Comparison of ENCODE assay signal across 11 mouse cellular contexts in genomic region chr2:157800746-157801501, GRCm38 (mm10).
DNase-seq lines count a peak whose midpoint lies in the region; ATAC-seq and TF ChIP-seq lines count a peak whose summit lies in the region.
"Had no signal": no experiment of that assay in that cellular context is flagged by ENCODE, and none has a peak within 500 bp of the region (broad histone marks: within the 10 kb centered on the region; RNA-seq: fewer than 3 reads in every experiment).

No protein-coding gene starts in this region.

- peaks cover 25% of the 10 kb centered on the region for H3K4me1 ChIP-seq in kidney, embryonic 14.5 days (ENCODE audit: control insufficient read depth, insufficient read depth, low read length)
- peaks cover 15% of the 10 kb centered on the region; the same call in 1 of the 2 replicates for H3K4me1 ChIP-seq in embryonic facial prominence, embryonic 14.5 days (ENCODE audit: control insufficient read depth, insufficient read depth, low read length)
- H3K4me1 ChIP-seq in hindbrain, postnatal 0 days (ENCODE audit: insufficient read depth, low read length): peaks cover 32% of the 10 kb centered on the region
- peaks cover 27% of the 10 kb centered on the region for H3K4me1 ChIP-seq in neural tube, embryonic 11.5 days (ENCODE audit: control insufficient read depth, insufficient read depth, low read length)

- H3K27me3 ChIP-seq in kidney, embryonic 14.5 days (ENCODE audit: control insufficient read depth, insufficient read depth, low read length): no peaks in the 10 kb centered on the region
- no peaks in the 10 kb centered on the region for H3K27me3 ChIP-seq in embryonic facial prominence, embryonic 14.5 days (replicated peaks; ENCODE audit: control insufficient read depth, insufficient read depth, low read length)
- H3K27me3 ChIP-seq in hindbrain, postnatal 0 days (ENCODE audit: insufficient read depth, low read length): no peaks in the 10 kb centered on the region
- no peaks in the 10 kb centered on the region; the same call in 1 of the 2 replicates for H3K27me3 ChIP-seq in neural tube, embryonic 11.5 days (ENCODE audit: control insufficient read depth, insufficient read depth, low read length)

- TF ChIP-seq CTCF in hindbrain, postnatal 0 days (IDR thresholded peaks at IDR 0.05; ENCODE audit: low read depth): no peak

- H3K9ac ChIP-seq in kidney, embryonic 14.5 days (ENCODE audit: low read depth, low read length): peak overlapping the region; percentile 40; the same call in 1 of the 2 replicates
- no peak overlapping the region for H3K9ac ChIP-seq in embryonic facial prominence, embryonic 14.5 days (ENCODE audit: low read depth, low read length)
- H3K9ac ChIP-seq in hindbrain, postnatal 0 days (replicated peaks; ENCODE audit: low read length): peak overlapping the region; percentile 37; the same call in 1 of the 2 replicates
- peak overlapping the region; percentile 5 for H3K9ac ChIP-seq in neural tube, embryonic 11.5 days (ENCODE audit: low read length)

- peak overlapping the region; percentile 33 for H3K27ac ChIP-seq in kidney, embryonic 14.5 days (ENCODE audit: low read depth, low read length)
- H3K27ac ChIP-seq in embryonic facial prominence, embryonic 14.5 days (replicated peaks; ENCODE audit: low read depth, low read length): peak overlapping the region; percentile 71
- peak overlapping the region; percentile 78 for H3K27ac ChIP-seq in hindbrain, postnatal 0 days
- peak overlapping the region; percentile 72 for H3K27ac ChIP-seq in neural tube, embryonic 11.5 days (ENCODE audit: low read depth, low read length)

- ATAC-seq in kidney, embryonic 14.5 days (ENCODE audit: low FRiP score, low TSS enrichment): peak; percentile 54; the same call in 1 of the 2 replicates
- ATAC-seq in embryonic facial prominence, embryonic 14.5 days (ENCODE audit: low read depth): peak; percentile 70
- peak; percentile 82 for ATAC-seq in hindbrain, postnatal 0 days
- ATAC-seq in neural tube, embryonic 11.5 days (ENCODE audit: insufficient read depth, low FRiP score, low TSS enrichment): peak; percentile 91

- no peak overlapping the region for H3K4me3 ChIP-seq in kidney, embryonic 14.5 days (ENCODE audit: low read length)
- H3K4me3 ChIP-seq in embryonic facial prominence, embryonic 14.5 days (ENCODE audit: low read depth, low read length): no peak overlapping the region
- H3K4me3 ChIP-seq in hindbrain, postnatal 0 days (ENCODE audit: low read length): no peak overlapping the region
- no peak overlapping the region for H3K4me3 ChIP-seq in neural tube, embryonic 11.5 days (ENCODE audit: low read depth, low read length)

- H3K36me3 ChIP-seq in kidney, embryonic 14.5 days (ENCODE audit: control insufficient read depth, insufficient read depth, low read length): no peaks in the 10 kb centered on the region
- no peaks in the 10 kb centered on the region for H3K36me3 ChIP-seq in embryonic facial prominence, embryonic 14.5 days (ENCODE audit: control insufficient read depth, insufficient read depth, low read length)
- H3K36me3 ChIP-seq in hindbrain, postnatal 0 days (ENCODE audit: insufficient read depth, low read length): no peaks in the 10 kb centered on the region
- no peaks in the 10 kb centered on the region for H3K36me3 ChIP-seq in neural tube, embryonic 11.5 days (ENCODE audit: control insufficient read depth, insufficient read depth, low read length)

- no peaks in the 10 kb centered on the region for H3K9me3 ChIP-seq in kidney, embryonic 14.5 days (ENCODE audit: control insufficient read depth, low read length)
- no peaks in the 10 kb centered on the region for H3K9me3 ChIP-seq in embryonic facial prominence, embryonic 14.5 days (ENCODE audit: control insufficient read depth, low read length)
- H3K9me3 ChIP-seq in hindbrain, postnatal 0 days (ENCODE audit: low read length): no peaks in the 10 kb centered on the region
- H3K9me3 ChIP-seq in neural tube, embryonic 11.5 days (ENCODE audit: control insufficient read depth, low read length): no peaks in the 10 kb centered on the region

- DNase-seq in kidney, postnatal 14 days: no peak
- DNase-seq in embryonic facial prominence, embryonic 14.5 days (ENCODE audit: low spot score): peak; percentile 73
- peak; percentile 76 for DNase-seq in hindbrain, postnatal 0 days (ENCODE audit: low spot score)
- DNase-seq in neural tube, embryonic 11.5 days (ENCODE audit: low spot score): peak; percentile 80
- DNase-seq in gastrocnemius, postnatal 25 days: no peak
- DNase-seq in gastrocnemius, postnatal 10 days: no peak
- no peak for DNase-seq in thymus, adult 18-20 months
- DNase-seq: cerebellum, adult 2 months; lung, postnatal 14 days; right cerebral cortex, adult 18-20 months had no signal

- no peak overlapping the region for H3K4me2 ChIP-seq in kidney, embryonic 14.5 days (replicated peaks; ENCODE audit: low read depth, low read length)
- no peak overlapping the region for H3K4me2 ChIP-seq in embryonic facial prominence, embryonic 14.5 days (ENCODE audit: low read depth, low read length)
- peak overlapping the region; percentile 23; the same call in 1 of the 2 replicates for H3K4me2 ChIP-seq in hindbrain, postnatal 0 days (ENCODE audit: low read depth, low read length)
- no peak overlapping the region for H3K4me2 ChIP-seq in neural tube, embryonic 11.5 days (ENCODE audit: low read depth)

- 20% methylated on average over 11 of the region's 11 CpGs for WGBS in kidney, embryonic 14.5 days
- WGBS in embryonic facial prominence, embryonic 14.5 days: 16% methylated on average over 11 of the region's 11 CpGs
- WGBS in hindbrain, postnatal 0 days: 13% methylated on average over 11 of the region's 11 CpGs
- 8% methylated on average over 11 of the region's 11 CpGs for WGBS in neural tube, embryonic 11.5 days

Comparison
In these comparisons a context has a peak if more than half of its experiments do, and no peak if none do; other contexts are left out.
1. DNase-seq: peak in embryonic facial prominence, embryonic 14.5 days (single experiment), hindbrain, postnatal 0 days (single experiment) and neural tube, embryonic 11.5 days (single experiment); none in kidney, postnatal 14 days (single experiment), gastrocnemius, postnatal 25 days (single experiment), gastrocnemius, postnatal 10 days (single experiment) and thymus, adult 18-20 months (0 of 2).
2. Peak in every context shown above with its lines, with median percentiles within 50 percentile points of each other: ATAC-seq and H3K27ac ChIP-seq.